15 mouse cellular contexts compared by ENCODE assay signal in genomic region chr5:38199686-38200085, GRCm38 (mm10). TPM values are rescaled to one million over a fixed set of nuclear protein-coding genes. Genes with fewer than 3 reads are reported as not detected.
DNase-seq lines count a peak whose midpoint lies in the region.
"Had no signal": no experiment of that assay in that cellular context is flagged by ENCODE, and none has a peak within 500 bp of the region (broad histone marks: within the 10 kb centered on the region; RNA-seq: fewer than 3 reads in every experiment).

No protein-coding gene starts in this region.

- DNase-seq in adrenal gland, postnatal 10 days = peak; percentile 26
- DNase-seq in adrenal gland, postnatal 25 days = no peak
- peak; percentile 25 to 43 for DNase-seq in adrenal gland, postnatal 36 days
- DNase-seq in adrenal gland, adult 8-10 months = no peak
- peak; percentile 61 for DNase-seq in 3T3-L1 (ENCODE audit: low read depth, low spot score)
- DNase-seq in NIH3T3 (ENCODE audit: low read depth) = peak; percentile 48
- DNase-seq in right cerebral cortex, postnatal 10 days (ENCODE audit: low spot score in 2 of 2) = no peak
- DNase-seq in ovary, postnatal 14 days (ENCODE audit: low spot score) = no peak
- DNase-seq: B cell, adult 2 months; cerebellum, adult 11-12 months; cerebellum, adult 2 months; cerebellum, adult 9-10 months; cerebellum, postnatal 10 days; cerebellum, postnatal 25 days; forebrain, postnatal 0 days had no signal

RNA-seq across cellular contexts. Expression of gene Zbtb49, which starts 20.6 kb away (rescaled TPM):
- total RNA-seq in adrenal gland, postnatal 10 days (2021) = 10 to 100 TPM in 1 of 2 experiments, 1 to 10 TPM in 1; 7.0 to 12.4 TPM
- total RNA-seq in adrenal gland, postnatal 25 days (2021) = 10.8 and 12.0 TPM in 2 replicates
- total RNA-seq in adrenal gland, postnatal 36 days (2021) = 10 to 100 TPM in 1 of 2 experiments, 1 to 10 TPM in 1; 9.6 to 11.3 TPM
- total RNA-seq in adrenal gland, adult 8-10 months (2022) = 10 to 100 TPM in 3 of 4 experiments, 1 to 10 TPM in 1; 9.3 to 14.1 (median 12.2) TPM

RNA-seq across cellular contexts. Expression of gene Lyar, which starts 20.6 kb away (rescaled TPM):
- total RNA-seq in adrenal gland, postnatal 10 days (2021) = 10 to 100 TPM; 17.4 to 23.5 TPM
- 18.0 and 20.7 TPM in 2 replicates for total RNA-seq in adrenal gland, postnatal 25 days (2021)
- 10 to 100 TPM; 20.1 to 23.6 TPM for total RNA-seq in adrenal gland, postnatal 36 days (2021)
- total RNA-seq in adrenal gland, adult 8-10 months (2022) = 10 to 100 TPM; 12.9 to 17.3 (median 13.8) TPM

RNA-seq across cellular contexts. Expression of gene Nsg1, which starts 40.0 kb away (rescaled TPM):
- 10 to 100 TPM; 65.8 to 83.3 TPM for total RNA-seq in adrenal gland, postnatal 10 days (2021)
- total RNA-seq in adrenal gland, postnatal 25 days (2021) = 59.3 and 70.9 TPM in 2 replicates
- total RNA-seq in adrenal gland, postnatal 36 days (2021) = 10 to 100 TPM; 43.2 to 53.4 TPM
- total RNA-seq in adrenal gland, adult 8-10 months (2022) = 10 to 100 TPM; 46.7 to 97.5 (median 70.7) TPM

Comparison
In these comparisons a context has a peak if more than half of its experiments do, and no peak if none do; other contexts are left out.
1. DNase-seq: peak in adrenal gland, postnatal 10 days (single experiment), adrenal gland, postnatal 36 days (2 of 2), 3T3-L1 (single experiment) and NIH3T3 (single experiment); none in adrenal gland, postnatal 25 days (single experiment), adrenal gland, adult 8-10 months (single experiment), right cerebral cortex, postnatal 10 days (0 of 2) and ovary, postnatal 14 days (single experiment).